Mouse (Mus musculus) olfactory bulb, adult 2 months (tissue): ENCODE results near the gene Egln3.

Experiments
- CTCF ChIP-seq: fragments of 200-500 bp; IDR thresholded peaks from 2 replicates; pipeline ENCODE4 v1.5.1; 2012; ENCODE audit warnings: low read depth, mild to moderate bottlenecking, low read length, moderate library complexity; ENCODE audit not compliant: insufficient read depth
- POLR2A ChIP-seq: fragments of 200-500 bp; IDR thresholded peaks from 2 replicates; pipeline ENCODE4 v1.6.1; 2012; ENCODE audit warnings: mild to moderate bottlenecking, low read depth, low read length, moderate library complexity; ENCODE audit not compliant: insufficient read depth

DNA sequence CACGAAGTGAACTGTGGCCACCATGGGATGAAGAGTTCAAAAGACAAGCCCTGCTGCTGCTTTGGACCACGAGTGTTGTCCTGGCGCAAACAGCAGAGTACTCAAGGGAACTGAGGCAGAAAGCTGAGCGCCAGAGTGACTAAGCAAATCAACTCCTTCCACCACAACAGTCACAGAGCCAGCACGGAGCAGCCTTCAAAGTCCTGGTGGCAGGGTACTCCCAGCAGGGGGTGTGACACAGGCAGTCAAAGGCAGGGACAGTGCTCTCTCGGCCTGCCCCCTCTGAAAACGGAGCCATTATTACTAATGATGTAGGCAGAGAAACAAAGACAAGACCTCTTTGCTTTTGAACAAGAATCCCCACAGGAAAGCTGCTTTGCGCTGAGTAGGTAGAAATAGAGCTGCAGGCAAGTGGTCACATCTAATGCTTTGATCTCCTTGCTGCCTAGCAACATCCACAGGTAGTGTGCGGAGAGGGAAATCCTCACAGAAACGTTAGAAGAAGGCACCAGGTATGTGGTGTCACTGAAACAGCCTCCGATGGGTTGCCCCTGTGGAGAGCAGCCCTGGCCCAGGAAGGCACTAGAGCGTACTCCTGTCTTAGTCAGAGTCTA lies 56.6 kb downstream of the Egln3 start:
- TF ChIP-seq CTCF, result no peak
- no peak for TF ChIP-seq POLR2A
